In the genomic region with DNA sequence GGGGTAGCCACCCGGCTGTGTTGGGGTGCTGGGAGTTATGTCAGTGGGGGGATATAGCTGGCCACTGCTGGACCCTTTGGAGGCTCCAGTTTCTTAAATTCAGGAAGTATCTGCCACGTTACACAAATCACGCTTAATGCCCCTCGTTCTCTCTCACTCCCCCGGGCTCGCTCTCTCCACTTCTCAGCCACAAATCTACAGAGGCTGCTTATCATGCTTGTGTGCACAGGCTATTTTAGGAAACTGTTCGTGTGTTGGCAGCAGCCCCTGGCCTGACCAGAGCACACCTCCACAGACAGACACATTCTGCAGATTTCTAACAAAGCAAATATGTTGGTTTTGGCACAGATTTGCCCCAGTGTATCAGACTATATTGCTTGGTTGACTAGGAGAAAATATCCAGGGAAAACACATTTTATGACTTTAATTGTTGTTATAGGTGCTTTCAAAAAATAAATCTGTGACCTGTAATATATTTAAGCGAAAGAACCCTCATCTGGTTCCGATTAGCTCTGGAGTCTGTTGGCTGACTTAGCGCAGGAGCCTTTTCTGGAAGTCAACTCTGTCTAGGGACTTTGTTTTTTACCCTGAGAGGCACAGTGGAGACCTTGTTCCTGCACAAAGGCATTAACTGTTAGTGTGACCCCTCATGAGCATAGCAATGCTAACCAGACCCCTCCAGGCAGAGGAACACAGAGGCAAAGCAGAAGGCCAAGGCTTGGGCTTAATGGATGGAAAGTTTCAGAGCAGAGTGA, we compare ENCODE assay signal across 8 mouse cellular contexts. TPM values are rescaled to one million over a fixed set of nuclear protein-coding genes. Genes with fewer than 3 reads are reported as not detected.
DNase-seq lines count a peak whose midpoint lies in the region; ATAC-seq and TF ChIP-seq lines count a peak whose summit lies in the region.

No protein-coding gene starts in this region.

- peak; percentile 64 for DNase-seq in lung, postnatal 0 days (ENCODE audit: low spot score)
- no peak for DNase-seq in lung, postnatal 14 days
- peak; percentile 87 for DNase-seq in embryo, embryonic 11 days
- DNase-seq in hindbrain, postnatal 0 days (ENCODE audit: low spot score), result peak; percentile 32
- DNase-seq in adrenal gland, adult 2 months, result no peak
- no peak for DNase-seq in c-Kit-positive CD71-positive TER-119-positive erythroid progenitor cells, embryonic 14.5 days (ENCODE audit: low spot score)
- no peak for DNase-seq in frontal cortex, postnatal 10 days (ENCODE audit: low spot score in 2 of 2)

- 0 out of 2 replicates have a peak, but pooled peaks have one; percentile 11 for TF ChIP-seq EP300 in lung, postnatal 0 days (IDR thresholded peaks at IDR 0.05)

- no peaks in the 10 kb centered on the region for H3K27me3 ChIP-seq in lung, postnatal 0 days (replicated peaks; ENCODE audit: insufficient read depth, low read length)
- H3K27me3 ChIP-seq in hindbrain, postnatal 0 days (ENCODE audit: insufficient read depth, low read length), result no peaks in the 10 kb centered on the region
- no peaks in the 10 kb centered on the region for H3K27me3 ChIP-seq in neural tube, embryonic 13.5 days

- H3K4me1 ChIP-seq in lung, postnatal 0 days (ENCODE audit: insufficient read depth, low read depth, low read length), result no peaks in the 10 kb centered on the region
- H3K4me1 ChIP-seq in hindbrain, postnatal 0 days (ENCODE audit: insufficient read depth, low read length), result peaks cover 4% of the 10 kb centered on the region; the same call in 1 of the 2 replicates
- peaks cover 22% of the 10 kb centered on the region for H3K4me1 ChIP-seq in neural tube, embryonic 13.5 days (replicated peaks)

- no peak overlapping the region for H3K4me3 ChIP-seq in lung, postnatal 0 days (ENCODE audit: low read depth, low read length)
- H3K4me3 ChIP-seq in hindbrain, postnatal 0 days (ENCODE audit: low read length), result no peak overlapping the region
- no peak overlapping the region for H3K4me3 ChIP-seq in neural tube, embryonic 13.5 days

- no peak for TF ChIP-seq CTCF in lung, postnatal 0 days (IDR thresholded peaks at IDR 0.05)
- no peak for TF ChIP-seq CTCF in hindbrain, postnatal 0 days (IDR thresholded peaks at IDR 0.05; ENCODE audit: low read depth)

- 21% methylated on average over 10 of the region's 10 CpGs for WGBS in lung, postnatal 0 days
- 44% methylated on average over 10 of the region's 10 CpGs for WGBS in hindbrain, postnatal 0 days
- 45% methylated on average over 10 of the region's 10 CpGs for WGBS in neural tube, embryonic 13.5 days

- no peak overlapping the region; the same call in 1 of the 2 replicates for H3K9ac ChIP-seq in lung, postnatal 0 days (replicated peaks; ENCODE audit: low read depth)
- no peak overlapping the region for H3K9ac ChIP-seq in hindbrain, postnatal 0 days (replicated peaks; ENCODE audit: low read length)
- no peak overlapping the region for H3K9ac ChIP-seq in neural tube, embryonic 13.5 days

- no peaks in the 10 kb centered on the region for H3K9me3 ChIP-seq in lung, postnatal 0 days (ENCODE audit: low read length)
- no peaks in the 10 kb centered on the region for H3K9me3 ChIP-seq in hindbrain, postnatal 0 days (ENCODE audit: low read length)
- no peaks in the 10 kb centered on the region for H3K9me3 ChIP-seq in neural tube, embryonic 13.5 days

- no peaks in the 10 kb centered on the region for H3K36me3 ChIP-seq in lung, postnatal 0 days (ENCODE audit: insufficient read depth, low read length)
- H3K36me3 ChIP-seq in hindbrain, postnatal 0 days (ENCODE audit: insufficient read depth, low read length), result no peaks in the 10 kb centered on the region
- no peaks in the 10 kb centered on the region for H3K36me3 ChIP-seq in neural tube, embryonic 13.5 days

- no peak overlapping the region for H3K27ac ChIP-seq in lung, postnatal 0 days (ENCODE audit: low read length)
- H3K27ac ChIP-seq in hindbrain, postnatal 0 days, result no peak overlapping the region
- 0 out of 2 replicates have a peak overlapping the region, but pooled peaks have one; percentile 29 for H3K27ac ChIP-seq in neural tube, embryonic 13.5 days (replicated peaks)

- H3K4me2 ChIP-seq in lung, postnatal 0 days (replicated peaks; ENCODE audit: low read depth, low read length), result peak overlapping the region; percentile 30; the same call in 1 of the 2 replicates
- no peak overlapping the region for H3K4me2 ChIP-seq in hindbrain, postnatal 0 days (ENCODE audit: low read depth, low read length)
- no peak overlapping the region for H3K4me2 ChIP-seq in neural tube, embryonic 13.5 days

- ATAC-seq in lung, postnatal 0 days, result no peak
- ATAC-seq in hindbrain, postnatal 0 days, result no peak
- ATAC-seq in neural tube, embryonic 13.5 days (ENCODE audit: low read depth), result no peak

RNA-seq across cellular contexts. Expression of a gene that starts 51.2 kb away (rescaled TPM):
- 0.81 and 0.91 TPM in 2 replicates for polyA plus RNA-seq in lung, postnatal 0 days (2015; fragmentation: Nextera tagmentation; extraction: Ambion mirVana)
- total RNA-seq in hindbrain, postnatal 0 days (2014; rRNA removed), result 0.25 TPM in 1 of 2 replicates, not detected in the other
- 0.28 and 0.44 TPM in 2 replicates for polyA plus RNA-seq in hindbrain, postnatal 0 days (2015; fragmentation: Nextera tagmentation; extraction: Ambion mirVana)
- polyA plus RNA-seq in neural tube, embryonic 13.5 days (2015; fragmentation: Nextera tagmentation; extraction: Ambion mirVana), result 0.20 and 0.32 TPM in 2 replicates
- not detected for total RNA-seq in adrenal gland, adult 2 months (2021)
- polyA plus RNA-seq in adrenal gland, adult 2 months (2012; rRNA removed), result not detected in 2 replicates

RNA-seq across cellular contexts. Expression of a gene that starts 53.3 kb away (rescaled TPM):
- polyA plus RNA-seq in lung, postnatal 0 days (2015; fragmentation: Nextera tagmentation; extraction: Ambion mirVana), result 51.8 and 60.5 TPM in 2 replicates
- 185 and 212 TPM in 2 replicates for total RNA-seq in hindbrain, postnatal 0 days (2014; rRNA removed)
- 64.4 and 69.9 TPM in 2 replicates for polyA plus RNA-seq in hindbrain, postnatal 0 days (2015; fragmentation: Nextera tagmentation; extraction: Ambion mirVana)
- polyA plus RNA-seq in neural tube, embryonic 13.5 days (2015; fragmentation: Nextera tagmentation; extraction: Ambion mirVana), result 76.5 and 94.0 TPM in 2 replicates
- total RNA-seq in adrenal gland, adult 2 months (2021), result 10 to 100 TPM; 31.8 to 43.8 TPM
- 9.4 and 10.1 TPM in 2 replicates for polyA plus RNA-seq in adrenal gland, adult 2 months (2012; rRNA removed)

Comparison
In these comparisons a context has a peak if more than half of its experiments do, and no peak if none do; other contexts are left out.
1. DNase-seq: peak in lung, postnatal 0 days (single experiment), embryo, embryonic 11 days (single experiment) and hindbrain, postnatal 0 days (single experiment); none in lung, postnatal 14 days (single experiment), adrenal gland, adult 2 months (single experiment), c-Kit-positive CD71-positive TER-119-positive erythroid progenitor cells, embryonic 14.5 days (single experiment) and frontal cortex, postnatal 10 days (0 of 2).